Mouse (Mus musculus): ENCODE measurements around the gene Vps26b. TPM values are rescaled to one million over a fixed set of nuclear protein-coding genes. Genes with fewer than 3 reads are reported as not detected.
A peak's percentile ranks its signal among the peaks of the same experiment; 100 is the strongest.

Gene Vps26b
- polyA plus RNA-seq, 1 experiment from 2014 or later = 69.4 TPM

DNA sequence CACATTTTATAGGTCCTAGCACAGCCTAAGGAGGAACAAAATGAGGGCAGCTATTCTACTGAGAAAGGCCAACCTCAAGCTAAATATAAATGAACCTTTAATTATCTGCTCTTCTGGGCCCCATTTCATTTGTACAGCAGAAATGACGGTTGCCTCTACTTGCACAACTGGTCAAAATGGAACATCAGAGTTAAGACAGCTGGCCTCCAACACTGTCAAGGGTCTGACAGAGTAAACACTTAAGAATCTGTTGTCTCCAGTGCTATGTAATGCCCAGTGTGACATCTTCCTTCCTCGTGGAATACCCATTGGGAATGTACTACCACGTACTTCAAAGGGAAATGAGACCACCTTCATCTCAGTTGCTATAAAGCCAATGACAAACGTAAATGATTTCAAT is 18.3 kb downstream of the Vps26b start:
- Histone ChIP-seq H3K4me3 (replicated peaks) (no peak overlapping the region), H3K27me3 (no peaks in the 10 kb centered on the region), H3K9ac (replicated peaks) (no peak overlapping the region), H3K36me3 (peaks cover 98% of the 10 kb centered on the region), H3K4me2 (replicated peaks) (no peak overlapping the region), H3K27ac (no peak overlapping the region), H3K4me1 (replicated peaks) (no peaks in the 10 kb centered on the region), H3K9me3 (no peaks in the 10 kb centered on the region)
- 91% methylated on average over 4 of the region's 4 CpGs for WGBS
- no peak for ATAC-seq

DNA sequence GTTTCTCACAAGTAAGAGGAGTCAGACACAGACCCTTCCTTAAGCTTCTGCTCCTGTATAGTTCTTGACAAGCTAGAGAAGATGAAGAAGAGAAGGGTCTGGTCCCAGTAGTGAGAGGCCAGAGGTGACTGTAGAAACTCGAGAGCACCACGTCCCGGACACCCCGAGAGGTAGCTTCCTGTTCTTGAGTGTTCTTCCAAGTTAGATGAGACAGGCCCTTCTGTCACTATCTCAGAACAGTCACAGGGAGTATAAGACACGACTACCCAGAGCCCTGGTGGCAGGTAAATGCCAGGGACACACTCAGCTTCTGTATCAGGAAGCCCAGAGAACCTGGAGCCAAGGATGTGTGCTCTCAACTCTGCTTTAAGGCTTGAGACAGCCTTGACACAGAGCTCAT is 20.6 kb downstream of the Vps26b start:
- no peaks in the 10 kb centered on the region for H3K9me3 ChIP-seq
- H3K4me1 ChIP-seq (replicated peaks) = no peaks in the 10 kb centered on the region
- H3K27ac ChIP-seq = no peak overlapping the region
- 85% methylated on average over 5 of the region's 5 CpGs for WGBS
- no peak overlapping the region for H3K4me3 ChIP-seq (replicated peaks)
- no peak overlapping the region for H3K4me2 ChIP-seq (replicated peaks)
- no peak for ATAC-seq
- no peak overlapping the region for H3K9ac ChIP-seq (replicated peaks)
- no peaks in the 10 kb centered on the region for H3K27me3 ChIP-seq
- H3K36me3 ChIP-seq = peaks cover 96% of the 10 kb centered on the region

DNA sequence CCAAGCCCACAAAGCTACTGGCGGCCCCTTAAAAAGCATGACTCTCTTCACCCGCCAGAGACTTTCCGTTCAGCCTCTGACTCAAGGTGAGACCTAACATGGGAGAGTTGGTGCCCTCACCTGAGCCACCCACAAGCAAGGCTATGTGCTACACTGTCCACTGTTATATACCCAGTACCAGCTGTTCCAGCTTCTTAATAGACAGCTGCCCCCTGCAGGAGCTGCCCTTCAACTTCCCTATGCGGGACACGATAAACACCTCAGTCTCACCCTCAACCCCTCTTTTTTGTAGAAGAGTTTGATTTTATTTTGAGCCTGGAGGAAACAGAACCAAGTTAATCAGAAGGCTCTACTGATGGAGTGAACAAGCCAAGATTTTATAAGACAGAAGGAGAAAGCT is 23.0 kb downstream of the Vps26b start:
- Histone ChIP-seq H3K27ac (no peak overlapping the region), H3K36me3 (peaks cover 89% of the 10 kb centered on the region), H3K9ac (replicated peaks) (no peak overlapping the region), H3K27me3 (no peaks in the 10 kb centered on the region), H3K4me2 (replicated peaks) (no peak overlapping the region), H3K4me3 (replicated peaks) (no peak overlapping the region), H3K9me3 (no peaks in the 10 kb centered on the region), H3K4me1 (replicated peaks) (0 out of 2 replicates have a peak, but pooled peaks cover under 1% of the 10 kb centered on the region)
- no peak for ATAC-seq
- WGBS = 96% methylated on average over 5 of the region's 5 CpGs

DNA sequence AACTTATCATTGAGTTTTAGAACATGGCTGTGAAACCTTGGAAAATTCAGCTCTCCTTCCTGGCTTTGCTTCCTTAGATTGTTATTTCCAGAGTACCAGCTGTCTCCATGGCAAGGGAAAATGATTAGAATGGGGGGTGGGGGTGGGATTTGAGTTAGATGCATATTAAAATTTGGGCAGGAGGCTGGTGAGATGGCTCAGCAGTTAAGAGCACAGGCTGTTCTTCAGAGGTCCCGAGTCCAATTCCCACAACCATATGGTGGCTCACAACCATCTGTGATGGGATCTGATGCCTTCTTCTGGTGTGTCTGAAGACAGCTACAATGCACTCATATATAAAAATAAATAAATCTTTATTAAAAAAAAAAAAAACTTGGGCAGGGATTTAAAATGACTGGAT is 23.9 kb downstream of the Vps26b start:
- Histone ChIP-seq H3K4me2 (replicated peaks) (no peak overlapping the region), H3K27me3 (no peaks in the 10 kb centered on the region), H3K36me3 (peaks cover 81% of the 10 kb centered on the region), H3K9ac (replicated peaks) (no peak overlapping the region), H3K27ac (no peak overlapping the region), H3K4me1 (replicated peaks) (peaks cover 10% of the 10 kb centered on the region), H3K9me3 (no peaks in the 10 kb centered on the region), H3K4me3 (replicated peaks) (no peak overlapping the region)
- no peak for ATAC-seq
- whole genome bisulfite sequencing = 81% methylated on average over 1 of the region's 1 CpGs

DNA sequence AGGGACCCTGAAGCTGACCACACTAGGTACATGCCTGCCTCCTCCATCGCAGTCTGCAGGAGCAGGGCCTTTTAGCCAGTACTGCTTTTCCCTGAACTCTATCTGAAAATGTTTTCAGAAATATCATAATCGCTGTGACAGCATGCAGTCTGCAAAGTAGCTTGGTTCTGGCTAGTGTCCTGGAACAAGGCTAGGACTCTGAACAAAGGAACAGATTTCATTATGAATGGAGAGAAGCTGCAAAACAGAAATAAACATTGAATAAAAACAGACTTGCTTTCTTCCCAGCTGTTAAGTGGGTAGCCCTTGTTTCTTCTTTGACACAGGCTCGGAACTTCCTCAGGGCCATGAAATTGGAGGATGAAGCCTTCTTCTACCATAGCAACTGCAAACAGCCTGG is 24.6 kb downstream of the Vps26b start:
- no peak for ATAC-seq
- Histone ChIP-seq H3K9me3 (no peaks in the 10 kb centered on the region), H3K27me3 (no peaks in the 10 kb centered on the region), H3K9ac (replicated peaks) (no peak overlapping the region), H3K4me3 (replicated peaks) (no peak overlapping the region), H3K4me2 (replicated peaks) (no peak overlapping the region), H3K4me1 (replicated peaks) (peaks cover 17% of the 10 kb centered on the region), H3K27ac (0 out of 2 replicates have a peak overlapping the region, but pooled peaks have one; percentile 2), H3K36me3 (peaks cover 75% of the 10 kb centered on the region)
- WGBS = 80% methylated on average over 3 of the region's 3 CpGs

DNA sequence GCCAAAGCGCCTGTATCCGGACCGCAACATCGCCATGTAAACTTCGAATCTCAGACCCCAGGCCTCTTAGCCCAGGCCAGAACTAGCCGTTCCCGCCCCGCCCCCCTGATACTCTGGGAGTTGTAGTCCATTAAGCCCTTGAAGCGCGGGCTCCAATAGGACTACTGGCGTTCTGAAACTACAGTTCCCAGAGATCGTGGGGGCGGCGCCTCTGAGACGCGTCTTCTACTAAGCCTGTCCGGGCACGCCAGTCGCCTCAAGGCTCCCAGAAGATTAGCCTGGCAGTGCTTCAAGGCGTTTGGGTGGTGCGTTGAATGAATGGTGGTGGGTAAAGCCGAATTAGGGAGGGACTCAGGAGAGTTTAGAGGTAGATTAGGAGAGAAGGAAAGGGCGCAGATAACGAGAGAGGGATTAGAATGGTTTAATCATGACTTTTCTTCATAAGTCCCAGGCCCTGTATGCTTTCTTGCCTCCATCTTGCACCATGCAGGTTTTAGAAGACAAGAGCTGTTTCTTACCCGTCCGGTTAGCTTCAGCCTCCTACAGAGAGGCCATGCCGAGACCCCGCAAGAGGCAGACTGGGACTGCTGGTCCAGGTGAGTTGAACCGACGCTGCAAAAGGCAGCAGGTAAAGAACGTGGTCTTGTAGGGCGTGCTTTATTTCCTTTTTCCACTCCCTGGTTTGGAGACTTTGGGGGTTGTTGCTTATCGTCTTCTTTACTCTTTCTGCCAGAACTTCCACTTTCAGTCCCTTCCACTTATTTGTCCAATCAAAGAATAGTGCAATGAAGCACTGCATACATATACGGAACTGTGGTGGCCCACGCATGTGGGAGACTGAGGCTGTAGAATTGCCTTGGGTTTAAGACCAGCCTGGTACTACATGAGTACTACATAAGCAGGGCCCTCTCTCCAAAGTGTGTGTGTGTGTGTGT is 30.1 kb downstream of the Vps26b start, which contains the start of the genes Acad8 and Thyn1:
Acad8 (minus strand) TSS at position 106 of the 935 bp plus-strand sequence.
Thyn1 (plus strand) TSS at position 250 of the 935 bp plus-strand sequence.
- 2% methylated on average over 35 of the region's 35 CpGs for WGBS
- H3K36me3 ChIP-seq = peaks cover 21% of the 10 kb centered on the region
- H3K4me1 ChIP-seq (replicated peaks) = peaks cover 29% of the 10 kb centered on the region
- H3K27ac ChIP-seq = peak within 1 kb of the TSS; percentile 45
- H3K9me3 ChIP-seq = no peaks in the 10 kb centered on the region
- peak within 1 kb of the TSS; percentile 67 for H3K4me3 ChIP-seq (replicated peaks)
- H3K27me3 ChIP-seq = no peaks in the 10 kb centered on the region
- peak; percentile 100 for ATAC-seq
- H3K9ac ChIP-seq (replicated peaks) = peak within 1 kb of the TSS; percentile 84
- peak within 1 kb of the TSS; percentile 76 for H3K4me2 ChIP-seq (replicated peaks)

DNA sequence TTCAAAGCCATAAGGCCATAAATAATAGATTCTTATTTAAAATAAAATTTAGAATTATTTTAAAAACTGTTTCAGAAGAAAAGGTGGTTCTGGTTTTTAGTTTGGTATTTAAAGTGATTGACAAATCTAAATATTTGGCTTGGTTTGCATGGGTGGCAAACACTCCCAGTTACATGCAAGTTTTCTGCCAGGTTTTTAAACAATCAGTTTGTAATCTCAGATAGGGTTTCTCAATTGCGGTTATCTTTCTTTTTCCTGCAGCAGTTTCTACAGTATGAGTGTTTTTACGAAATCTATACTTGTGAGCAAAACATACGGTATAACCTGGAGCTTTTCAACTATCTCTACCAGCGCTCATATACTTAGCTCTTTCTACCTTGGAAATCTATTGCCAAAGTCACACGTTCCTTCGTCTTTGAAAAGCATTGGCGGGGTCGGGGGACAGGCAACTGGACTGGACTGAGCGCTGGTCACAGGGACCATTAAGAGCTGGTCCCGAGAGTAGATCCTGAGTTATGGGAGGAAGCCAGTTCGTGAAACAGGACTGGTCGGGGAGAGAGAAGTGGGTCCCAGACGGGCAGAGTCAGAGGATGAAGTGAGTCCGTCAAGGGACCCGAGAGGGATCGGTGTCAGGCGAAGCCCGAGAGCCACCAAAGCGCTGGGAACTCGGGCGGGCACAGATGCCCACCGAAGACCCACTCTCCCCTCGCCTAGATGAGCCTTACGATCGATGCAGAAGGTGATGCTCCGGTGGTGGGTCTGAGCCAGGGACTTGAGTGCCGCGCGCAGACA is 31.0 kb downstream of the Vps26b start:
- H3K4me1 ChIP-seq (replicated peaks) = peaks cover 29% of the 10 kb centered on the region
- H3K27ac ChIP-seq = peak overlapping the region; percentile 45
- H3K9me3 ChIP-seq = no peaks in the 10 kb centered on the region
- H3K4me2 ChIP-seq (replicated peaks) = peak overlapping the region; percentile 76
- peaks cover 13% of the 10 kb centered on the region for H3K36me3 ChIP-seq
- H3K9ac ChIP-seq (replicated peaks) = peak overlapping the region; percentile 84
- H3K4me3 ChIP-seq (replicated peaks) = peak overlapping the region; percentile 67
- ATAC-seq = peak; percentile 81; the same call in 1 of the 2 replicates
- H3K27me3 ChIP-seq = no peaks in the 10 kb centered on the region
- 4% methylated on average over 29 of the region's 29 CpGs for WGBS

DNA sequence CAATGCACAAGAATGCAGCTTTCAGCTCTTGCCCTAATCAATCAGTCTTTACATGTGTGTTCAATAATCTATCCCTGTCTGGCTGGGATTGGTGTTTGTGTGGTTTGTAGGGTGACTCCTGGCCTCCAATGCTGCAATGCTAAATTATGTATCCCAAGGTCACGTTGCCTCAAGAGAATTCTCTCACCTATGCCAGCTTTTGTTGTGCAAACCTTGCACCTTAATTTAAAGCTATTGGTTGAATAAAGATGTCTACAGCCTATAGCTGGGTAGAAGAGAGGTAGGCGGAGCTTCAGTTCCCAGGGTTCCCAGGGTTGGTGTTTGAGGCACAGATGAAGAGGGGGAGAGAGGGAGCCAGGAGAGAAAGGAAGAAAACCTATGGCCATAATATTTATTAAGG is 32.4 kb downstream of the Vps26b start:
- no peak overlapping the region for H3K4me2 ChIP-seq (replicated peaks)
- WGBS = 97% methylated on average over 2 of the region's 2 CpGs
- H3K9me3 ChIP-seq = no peaks in the 10 kb centered on the region
- no peaks in the 10 kb centered on the region for H3K36me3 ChIP-seq
- H3K9ac ChIP-seq (replicated peaks) = no peak overlapping the region
- peaks cover 29% of the 10 kb centered on the region for H3K4me1 ChIP-seq (replicated peaks)
- no peaks in the 10 kb centered on the region for H3K27me3 ChIP-seq
- no peak overlapping the region for H3K27ac ChIP-seq
- ATAC-seq = no peak
- no peak overlapping the region for H3K4me3 ChIP-seq (replicated peaks)

DNA sequence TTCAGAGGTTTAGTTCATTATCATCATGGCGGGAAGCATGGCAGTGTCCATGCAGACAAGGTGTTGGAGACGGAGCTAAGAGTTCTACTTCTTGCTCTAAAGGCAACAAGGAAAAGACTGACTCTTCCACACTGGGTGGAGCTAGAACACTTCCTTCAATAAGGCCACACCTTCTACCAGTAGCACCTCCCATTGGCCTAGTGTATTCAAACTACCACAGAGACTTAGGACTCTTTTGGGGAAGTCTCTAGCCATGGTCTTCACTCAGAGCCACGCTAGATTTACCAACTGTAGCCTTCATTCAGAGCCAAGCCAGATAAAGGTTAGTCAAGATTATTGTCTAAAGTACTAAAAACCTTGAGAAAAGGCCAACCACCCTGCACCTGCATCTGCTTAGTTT is 32.8 kb downstream of the Vps26b start:
- Histone ChIP-seq H3K4me3 (replicated peaks) (no peak overlapping the region), H3K27me3 (no peaks in the 10 kb centered on the region), H3K27ac (no peak overlapping the region), H3K36me3 (no peaks in the 10 kb centered on the region), H3K9me3 (no peaks in the 10 kb centered on the region), H3K9ac (replicated peaks) (no peak overlapping the region), H3K4me2 (replicated peaks) (no peak overlapping the region), H3K4me1 (replicated peaks) (peaks cover 29% of the 10 kb centered on the region)
- ATAC-seq = no peak
- WGBS = 94% methylated on average over 3 of the region's 3 CpGs

DNA sequence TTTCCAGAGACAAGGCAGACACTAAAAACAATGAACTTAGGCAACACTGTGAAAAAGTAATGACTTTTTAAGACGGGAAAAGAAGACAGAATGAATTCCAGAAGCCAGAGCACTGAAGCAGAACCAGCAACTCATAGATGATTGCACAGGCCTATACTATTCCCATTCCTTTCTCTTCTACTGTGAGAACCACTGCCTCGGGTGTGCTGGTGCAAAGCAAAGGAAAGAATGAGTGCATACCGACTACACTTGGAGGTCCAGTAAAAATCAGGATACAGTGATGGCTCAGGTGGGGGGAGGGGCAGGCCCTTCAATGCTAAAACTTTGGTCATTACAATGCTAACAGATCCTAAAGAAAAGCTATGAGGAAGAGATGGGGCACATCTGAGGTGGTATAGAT is 36.0 kb downstream of the Vps26b start:
- Histone ChIP-seq H3K4me1 (replicated peaks) (peaks cover 7% of the 10 kb centered on the region), H3K9ac (replicated peaks) (no peak overlapping the region), H3K4me2 (replicated peaks) (no peak overlapping the region), H3K27me3 (no peaks in the 10 kb centered on the region), H3K4me3 (replicated peaks) (no peak overlapping the region), H3K27ac (no peak overlapping the region), H3K9me3 (no peaks in the 10 kb centered on the region), H3K36me3 (peaks cover 30% of the 10 kb centered on the region)
- WGBS = 75% methylated on average over 3 of the region's 3 CpGs
- no peak for ATAC-seq

DNA sequence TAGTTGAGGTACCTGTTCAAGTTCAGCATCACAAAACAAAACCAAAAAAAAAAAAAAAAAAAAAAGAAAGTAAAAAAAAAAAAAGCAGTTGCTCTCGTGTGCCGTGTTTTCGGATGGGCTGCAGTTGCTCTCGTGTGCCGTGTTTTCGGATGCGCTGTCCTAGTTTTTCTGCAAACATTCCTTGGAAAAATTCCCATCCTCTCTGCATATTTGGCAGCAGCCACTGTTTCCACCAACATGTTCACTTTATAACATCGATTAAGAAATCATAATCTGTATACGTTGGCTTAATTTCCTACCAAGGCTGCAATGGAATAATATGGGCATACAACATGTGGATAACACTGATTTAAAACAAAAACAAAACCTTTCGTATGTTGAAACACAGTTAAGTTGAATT is 36.7 kb downstream of the Vps26b start:
- Histone ChIP-seq H3K9ac (replicated peaks) (no peak overlapping the region), H3K9me3 (no peaks in the 10 kb centered on the region), H3K4me2 (replicated peaks) (no peak overlapping the region), H3K4me1 (replicated peaks) (peaks cover 1% of the 10 kb centered on the region; the same call in 1 of the 2 replicates), H3K27ac (no peak overlapping the region), H3K27me3 (no peaks in the 10 kb centered on the region), H3K4me3 (replicated peaks) (no peak overlapping the region), H3K36me3 (peaks cover 36% of the 10 kb centered on the region)
- no peak for ATAC-seq
- 98% methylated on average over 10 of the region's 10 CpGs for WGBS

DNA sequence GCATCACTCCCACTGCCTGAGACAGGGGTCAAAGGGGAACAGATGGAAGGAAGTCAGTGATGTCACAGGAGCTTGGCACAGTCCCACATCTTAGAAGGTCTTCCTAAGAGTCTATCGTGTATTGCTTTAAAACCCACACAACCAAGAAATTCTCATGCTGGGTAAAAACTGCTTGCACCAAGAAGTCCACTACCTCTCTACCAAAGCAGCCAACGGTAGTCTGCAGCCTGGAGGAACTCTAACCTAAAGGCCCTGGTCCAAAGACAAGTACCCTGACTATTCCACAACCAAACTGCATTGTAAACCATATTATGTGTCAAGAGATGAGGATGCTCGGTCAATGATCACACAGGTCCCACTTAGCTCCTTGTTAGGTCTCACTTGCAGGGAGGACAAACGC is 39.7 kb downstream of the Vps26b start:
- H3K36me3 ChIP-seq = peaks cover 53% of the 10 kb centered on the region
- no peak overlapping the region for H3K27ac ChIP-seq
- no peak overlapping the region for H3K4me3 ChIP-seq (replicated peaks)
- no peaks in the 10 kb centered on the region for H3K9me3 ChIP-seq
- whole genome bisulfite sequencing = 92% methylated on average over 4 of the region's 4 CpGs
- no peak for ATAC-seq
- H3K9ac ChIP-seq (replicated peaks) = no peak overlapping the region
- H3K4me1 ChIP-seq (replicated peaks) = no peaks in the 10 kb centered on the region
- no peaks in the 10 kb centered on the region for H3K27me3 ChIP-seq
- no peak overlapping the region for H3K4me2 ChIP-seq (replicated peaks)

All from midbrain, embryonic 13.5 days (tissue).